Mouse (Mus musculus) thymus, postnatal 10 days (tissue): ENCODE results near the gene Ak2.

ENCODE experiments used
- DNase-seq, 2 experiments: peaks; one replicate each; pipeline ENCODE4 v3.0.0; 2021; ENCODE audit warnings: low spot score in 2 of 2

Ak2 gene

DNA sequence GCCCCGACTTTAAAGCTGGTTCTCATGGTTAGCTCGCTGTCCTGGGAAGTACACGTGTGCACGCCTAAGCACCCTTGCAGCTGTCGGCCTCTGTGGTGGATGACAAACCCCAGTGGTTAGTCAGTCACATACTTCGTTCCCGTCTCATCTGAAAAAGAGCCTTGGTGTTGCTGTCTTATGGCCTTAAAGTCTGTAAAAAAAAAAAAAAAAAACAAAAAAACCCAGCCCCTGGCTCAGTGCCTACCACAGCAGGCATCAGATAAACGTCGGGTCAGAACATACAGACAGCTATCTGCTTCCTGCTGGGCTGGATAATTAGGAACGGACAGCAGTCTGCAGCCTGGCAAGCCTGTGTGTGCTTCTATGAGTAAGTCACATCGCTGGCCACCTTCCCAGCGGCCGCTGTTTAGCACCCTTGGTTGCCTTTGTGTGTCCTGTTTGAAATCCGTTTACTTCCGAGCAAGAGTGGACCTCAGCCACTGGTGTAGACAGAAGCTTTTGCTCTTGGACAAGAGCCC, 19.9 kb downstream of the Ak2 start:
- no peak for DNase-seq

DNA sequence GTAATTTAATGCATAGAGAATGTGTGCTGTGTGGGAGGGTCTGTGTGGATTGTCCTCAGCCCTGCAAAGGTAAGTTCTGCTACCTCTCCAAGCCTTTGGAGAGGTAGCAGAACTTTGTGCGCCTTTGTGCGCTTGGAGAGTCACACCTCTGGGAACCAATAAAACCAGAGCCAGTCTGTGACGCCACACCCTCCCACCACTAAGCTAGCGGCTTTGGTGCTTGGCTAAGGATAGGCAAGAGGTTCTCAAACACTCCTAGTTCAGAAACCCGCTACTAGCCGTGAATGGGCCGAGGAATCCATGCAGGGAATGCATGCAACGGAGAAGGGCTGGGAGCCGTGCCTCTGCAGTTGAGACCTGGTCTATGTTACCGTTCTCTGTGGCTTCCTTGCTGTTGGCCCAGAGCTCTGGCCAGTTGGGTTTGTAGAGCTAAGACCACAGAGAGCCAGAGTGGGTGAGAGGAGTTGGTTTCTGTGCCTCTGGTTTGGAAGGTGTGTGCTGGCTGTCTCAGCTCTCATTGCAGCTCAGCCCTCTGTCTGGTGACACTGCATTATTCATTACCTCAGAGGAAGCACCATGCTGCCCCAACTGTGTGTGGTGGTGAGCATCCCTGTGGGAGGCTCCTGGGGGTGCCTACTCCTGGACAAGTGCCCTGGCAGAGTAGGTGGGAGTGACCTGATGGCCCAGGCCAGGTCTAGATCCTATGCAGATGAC, 21.6 kb downstream of the Ak2 start:
- no peak for DNase-seq

DNA sequence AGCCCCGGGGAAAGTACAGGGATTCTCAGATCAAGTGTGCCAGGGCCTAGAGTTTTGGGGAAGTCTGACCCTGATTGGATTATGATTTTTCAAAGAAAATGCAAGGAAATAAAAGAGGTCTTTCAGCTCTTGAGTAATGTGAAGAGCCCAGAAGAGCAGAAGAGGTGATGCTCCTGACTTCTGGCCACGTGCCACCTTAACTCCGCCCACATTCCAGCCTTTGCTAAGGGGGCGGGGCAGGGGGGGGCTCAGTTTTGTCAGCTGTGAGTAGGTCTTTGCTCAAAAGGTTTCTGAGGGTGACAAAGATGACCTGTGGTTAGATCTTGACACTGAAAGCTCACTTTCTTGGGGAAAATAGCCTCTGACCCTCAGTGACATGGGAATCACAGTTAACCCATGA, 24.6 kb downstream of the Ak2 start:
- DNase-seq = no peak

DNA sequence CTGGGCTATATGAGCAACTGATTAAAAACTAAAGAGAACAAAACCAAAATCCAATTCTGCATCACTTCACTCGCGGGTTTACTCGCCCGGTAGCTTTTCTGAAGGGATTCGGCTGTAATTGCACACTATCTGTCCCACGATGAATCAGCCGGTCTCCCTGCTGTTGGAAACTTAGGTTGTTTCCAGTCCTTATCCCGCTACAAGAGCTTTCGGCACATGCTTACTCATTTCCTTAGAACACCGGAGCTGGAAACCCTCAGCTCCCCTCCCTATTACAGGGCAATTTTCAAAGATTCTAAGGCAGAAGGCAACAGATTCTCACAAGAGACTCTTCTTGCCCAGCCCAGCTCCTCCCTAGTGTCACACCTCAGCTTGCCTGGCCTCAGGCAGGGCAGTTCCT, 25.4 kb downstream of the Ak2 start:
- no peak for DNase-seq

DNA sequence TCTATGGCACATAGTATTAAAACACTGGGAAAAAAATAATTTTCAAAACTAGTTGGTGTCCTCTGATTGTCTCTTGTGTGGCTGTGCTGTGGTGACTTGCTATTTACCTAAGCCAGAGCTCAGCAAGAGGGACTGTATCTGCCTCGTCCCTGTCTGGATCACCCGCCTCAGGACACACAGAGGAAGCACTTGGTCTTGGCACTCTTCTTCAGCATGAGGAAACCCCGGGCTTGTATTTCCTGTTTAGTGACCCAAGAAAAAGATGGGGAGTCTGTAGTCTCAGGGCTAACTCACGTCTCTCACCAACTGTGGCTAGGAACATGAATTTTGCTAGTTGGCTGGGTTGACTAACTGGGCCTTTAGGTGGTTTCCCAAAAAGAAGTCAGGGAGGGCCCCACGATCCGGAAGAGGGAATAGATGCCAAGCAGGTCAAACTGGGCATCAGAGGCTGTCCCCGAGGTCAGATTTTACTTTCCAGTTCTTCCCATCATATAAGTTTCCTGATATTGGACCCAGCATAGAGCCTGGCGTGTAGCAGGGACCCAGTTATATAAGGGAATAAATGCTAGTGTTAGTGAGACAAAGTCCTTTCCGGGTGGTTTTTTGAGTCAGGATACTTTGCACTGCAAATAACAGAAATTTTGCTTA, 27.2 kb downstream of the Ak2 start:
- no peak for DNase-seq

DNA sequence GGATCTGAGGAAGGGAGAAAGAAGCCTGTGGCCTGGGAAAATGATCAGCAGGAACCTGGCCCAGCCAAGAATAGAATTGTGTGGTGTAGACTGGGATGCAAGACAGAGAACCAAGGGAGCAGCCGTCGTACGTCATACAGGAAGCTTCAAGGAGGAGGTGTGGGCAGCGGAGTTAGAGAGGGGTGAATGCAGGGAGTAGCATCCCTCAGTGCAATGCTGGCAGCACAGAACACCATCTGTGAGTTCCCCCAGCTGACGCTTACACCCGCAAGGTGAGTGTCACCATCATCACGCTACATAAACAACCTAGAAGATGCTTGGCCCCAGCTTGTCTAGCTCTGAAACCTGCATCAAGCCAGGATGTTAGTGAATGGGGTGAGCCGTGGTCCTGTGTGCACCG, 28.0 kb downstream of the Ak2 start:
- DNase-seq = no peak

DNA sequence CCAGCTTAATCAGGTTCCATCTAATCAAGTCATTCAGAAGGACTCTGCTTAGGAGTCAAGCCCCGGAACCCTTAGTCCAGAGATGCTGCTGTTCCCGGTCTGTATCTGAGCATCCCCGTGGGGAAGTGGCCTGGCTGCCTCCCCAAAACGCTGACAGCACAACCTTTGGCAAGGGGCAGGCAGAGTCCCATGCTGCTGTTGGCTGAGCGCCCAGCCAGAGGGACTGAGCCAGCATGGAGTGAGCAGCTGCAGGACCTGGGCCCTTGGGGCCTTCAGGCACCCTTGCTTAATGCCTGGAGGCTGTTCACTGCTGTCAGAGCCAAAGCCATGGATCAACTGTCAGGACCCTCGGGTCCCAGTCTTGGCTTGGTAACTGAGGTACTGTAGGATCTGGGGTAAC, 28.7 kb downstream of the Ak2 start:
- no peak for DNase-seq

DNA sequence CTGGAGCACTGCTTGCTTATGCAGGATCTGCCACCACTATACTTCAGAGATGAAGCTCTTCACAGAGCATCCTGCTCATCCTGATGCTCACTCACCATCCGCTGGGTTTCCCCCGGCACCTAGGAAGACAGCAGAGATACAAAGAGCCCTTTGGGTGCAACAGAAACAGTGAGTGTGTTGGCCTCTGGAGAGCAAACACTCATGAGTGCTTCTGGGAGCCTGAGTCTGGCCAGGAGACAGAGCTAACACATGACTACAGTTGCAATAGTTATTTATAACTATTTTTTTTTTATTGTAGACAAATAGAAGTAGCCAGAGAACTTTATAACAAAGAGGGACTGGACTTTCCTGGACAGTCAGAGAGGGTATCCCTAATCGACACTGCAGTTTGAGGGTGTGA, 29.7 kb downstream of the Ak2 start:
- no peak for DNase-seq

DNA sequence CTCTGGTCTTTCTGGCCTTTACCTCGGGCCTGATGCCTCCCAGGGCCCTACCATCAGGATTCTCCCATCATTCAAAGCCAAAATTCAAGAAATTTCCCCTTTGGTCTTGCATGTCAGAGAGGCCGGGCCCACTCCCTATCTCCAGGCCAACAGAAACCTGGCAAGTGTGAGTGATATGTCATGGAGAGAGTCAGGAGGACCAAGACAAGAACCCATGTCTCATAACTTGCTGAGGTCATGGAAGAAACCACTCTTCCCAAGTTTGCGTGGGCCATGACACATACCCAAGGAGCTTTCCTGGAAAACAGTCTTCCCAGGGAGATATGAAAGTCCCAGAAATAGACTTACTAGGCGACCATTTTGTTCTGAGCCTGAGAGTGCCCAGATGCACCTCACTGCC, 30.1 kb downstream of the Ak2 start:
- DNase-seq = no peak

DNA sequence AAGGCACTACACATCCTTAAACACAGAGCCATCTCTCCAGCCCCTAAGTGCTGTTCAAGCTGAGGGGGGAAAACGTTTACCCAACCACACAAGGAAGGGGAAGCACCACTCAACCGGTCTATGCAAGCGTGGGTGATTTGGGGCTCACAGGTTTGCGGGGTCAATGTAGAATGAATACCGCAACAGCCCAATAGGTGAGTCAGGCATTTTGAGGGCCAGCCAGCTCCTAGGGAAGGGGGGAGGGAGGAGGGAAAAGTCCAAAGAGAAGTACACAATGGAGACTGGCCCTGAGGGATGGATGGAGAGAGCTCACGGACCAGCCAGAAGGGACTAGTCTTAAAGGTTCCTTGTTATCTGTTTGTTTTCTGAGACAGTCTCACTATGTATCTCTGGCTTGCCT, 32.1 kb downstream of the Ak2 start:
- DNase-seq = no peak

DNA sequence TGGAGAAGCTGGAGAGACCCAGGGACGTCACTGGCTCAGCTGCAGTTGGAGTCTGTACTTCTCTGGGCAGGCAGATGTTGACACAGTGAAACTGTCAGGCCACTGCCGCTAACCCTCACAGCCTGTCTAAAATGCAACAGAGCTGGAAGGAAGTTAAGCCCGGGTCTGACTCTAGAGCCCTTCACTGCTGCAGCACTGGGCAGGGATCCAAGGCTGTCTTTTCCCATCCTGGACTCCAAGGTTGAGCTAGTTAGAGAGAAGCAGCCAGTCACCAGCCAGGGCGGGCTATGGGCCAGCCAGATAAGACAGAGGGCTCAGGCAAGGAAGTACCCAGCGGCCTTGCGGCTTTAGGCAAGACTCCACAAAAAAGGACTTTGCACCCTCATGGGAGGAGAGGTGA, 33.0 kb downstream of the Ak2 start:
- no peak for DNase-seq

DNA sequence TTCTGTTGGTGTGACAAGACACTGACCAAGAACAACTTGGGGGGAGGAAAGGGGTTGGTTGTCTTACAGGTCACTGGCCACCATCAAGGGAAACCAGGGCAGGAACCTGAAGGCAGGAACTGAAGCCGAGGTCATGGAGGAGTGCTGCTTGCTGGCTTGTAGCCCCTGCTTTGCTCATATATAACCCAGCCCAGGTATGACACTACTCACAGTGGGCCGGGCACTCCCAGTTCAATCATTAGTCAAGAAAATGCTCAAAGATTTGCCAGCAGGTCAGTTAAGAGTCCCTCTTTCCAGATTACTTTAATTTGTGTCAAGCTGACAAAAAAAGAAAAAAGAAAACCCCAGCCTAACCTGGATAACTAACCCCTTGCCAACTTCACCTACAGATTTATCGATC, 33.9 kb downstream of the Ak2 start:
- DNase-seq = no peak

DNA sequence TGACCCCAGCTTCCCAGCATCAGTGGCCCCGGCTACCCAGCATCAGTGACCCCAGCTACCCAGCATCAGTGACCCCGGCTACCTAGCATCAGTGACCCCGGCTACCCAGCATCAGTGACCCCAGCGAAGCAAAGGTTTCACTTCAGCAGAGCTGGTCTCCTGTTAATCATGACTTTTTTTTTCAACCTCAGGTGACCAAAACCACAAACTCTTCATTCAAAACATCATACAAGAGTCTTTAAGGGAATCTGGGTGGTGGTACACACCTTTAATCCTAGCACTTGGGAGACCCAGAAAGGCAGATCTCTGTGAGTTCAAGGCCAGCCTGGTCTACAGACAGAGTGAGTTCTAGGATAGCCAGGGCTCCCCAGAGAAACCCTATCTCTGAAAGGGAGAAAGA, 39.0 kb downstream of the Ak2 start:
- DNase-seq = no peak

DNA sequence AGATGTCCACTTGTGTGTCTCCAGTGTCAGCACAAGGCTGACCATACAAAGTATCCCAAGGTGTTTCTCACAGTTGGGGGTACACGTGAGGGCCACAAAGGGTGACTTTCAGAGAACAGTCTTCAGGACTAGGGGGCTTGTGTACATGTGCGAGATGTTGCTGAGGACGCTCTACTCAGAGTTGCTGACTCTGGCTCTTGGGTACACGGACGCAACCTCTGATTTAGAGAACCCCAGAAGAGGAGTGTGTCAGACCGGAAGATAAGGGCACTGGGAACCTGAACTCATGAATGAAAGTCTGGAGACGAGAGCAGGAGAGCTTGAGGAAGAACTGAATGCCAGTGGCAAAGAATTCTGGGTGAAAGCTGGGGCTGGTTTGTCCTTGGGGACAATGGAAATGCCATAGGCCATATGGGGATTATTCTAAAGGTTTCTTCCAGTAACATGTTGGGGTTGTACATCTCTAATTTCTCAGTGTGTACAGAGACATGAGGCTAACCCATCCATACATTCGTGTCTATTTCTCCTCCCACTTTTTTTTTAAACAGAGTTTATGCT, 39.7 kb downstream of the Ak2 start:
- no peak for DNase-seq

DNA sequence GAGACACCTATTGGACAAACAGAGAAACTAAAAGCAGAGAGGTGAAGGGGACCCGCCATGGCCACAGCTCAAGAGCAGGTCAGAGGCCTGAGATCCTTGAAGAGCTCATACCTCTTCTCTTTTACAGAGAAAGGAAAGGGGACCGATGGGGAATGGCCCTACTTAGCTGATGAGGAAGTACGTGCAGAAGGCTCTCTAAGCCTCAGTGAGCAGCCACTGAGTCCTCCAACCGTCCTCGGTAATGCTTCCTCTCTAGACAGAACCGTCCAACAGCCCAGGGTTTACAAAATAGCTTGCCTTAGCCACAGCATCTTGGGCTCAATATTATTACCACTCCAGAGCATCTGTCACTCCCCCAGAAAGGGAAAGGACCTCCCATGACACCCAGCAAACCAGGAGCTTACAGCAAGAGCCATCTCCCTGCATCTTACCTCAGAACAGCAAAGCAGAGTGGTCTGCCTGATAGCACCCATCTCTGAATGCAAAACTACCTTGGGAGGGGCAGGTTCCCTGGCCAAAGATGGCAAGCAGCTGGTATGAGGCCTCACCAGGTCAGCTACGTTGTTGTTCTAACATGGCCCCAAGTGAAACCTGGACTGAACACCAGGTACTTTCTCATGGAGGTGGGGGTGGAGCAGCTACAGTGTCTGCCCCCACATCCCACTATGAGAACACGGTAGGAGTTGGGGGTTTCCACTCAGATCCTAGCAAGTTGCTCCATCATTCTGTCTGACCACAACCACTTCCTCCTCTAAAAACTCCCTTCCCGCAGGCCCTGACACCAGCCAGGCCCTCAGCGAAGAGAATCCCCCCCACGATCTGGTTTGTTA, 40.6 kb downstream of the Ak2 start:
- no peak for DNase-seq

DNA sequence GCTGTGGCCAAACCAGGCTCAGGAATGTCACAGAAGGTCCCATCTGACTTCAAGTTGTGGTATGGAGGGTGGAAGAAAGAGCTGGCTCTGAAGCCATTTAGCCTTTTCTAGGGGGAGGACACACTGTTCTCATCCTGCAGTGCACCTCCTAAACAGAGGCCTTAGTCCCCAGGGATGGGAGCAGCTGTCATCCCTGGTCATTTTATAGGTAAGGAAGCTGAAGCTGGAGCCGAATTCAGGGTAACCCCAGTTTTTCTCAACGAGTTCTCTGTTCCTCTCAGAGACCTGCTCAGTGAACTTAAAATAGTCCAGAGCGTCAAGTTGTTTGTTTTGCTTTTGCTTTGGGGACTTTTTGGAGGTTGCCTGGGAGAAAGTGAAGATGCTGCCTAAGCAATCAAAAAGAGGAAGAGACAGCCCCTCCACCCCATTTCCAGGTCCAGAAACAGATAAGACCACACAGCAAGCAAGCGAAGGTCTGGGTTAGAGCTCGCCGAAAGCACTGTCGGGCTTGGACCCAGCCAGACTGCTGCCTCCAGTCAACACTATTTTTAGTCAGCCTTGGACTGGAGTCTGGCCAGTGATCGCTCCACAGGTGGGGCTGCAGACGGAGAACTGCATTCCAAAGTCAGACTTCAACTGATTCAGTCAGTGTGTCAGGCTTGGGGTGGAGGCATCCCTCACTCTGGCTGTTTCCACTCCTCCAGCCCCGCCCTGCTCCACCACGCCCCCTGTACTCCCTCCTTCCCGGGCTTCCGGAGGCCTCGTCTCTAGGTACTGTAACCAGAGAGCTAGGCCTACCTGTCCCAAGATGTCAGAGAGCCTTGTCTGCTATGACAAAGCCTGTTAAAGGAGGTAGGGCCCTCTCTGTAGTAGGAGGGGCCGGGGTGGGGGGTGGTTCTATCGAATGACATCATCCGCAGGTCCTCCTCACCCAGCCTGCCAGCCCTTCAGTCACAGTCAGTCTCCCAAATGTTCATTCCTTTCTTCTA, 41.5 kb downstream of the Ak2 start:
- DNase-seq = peak; percentile 36 to 38

DNA sequence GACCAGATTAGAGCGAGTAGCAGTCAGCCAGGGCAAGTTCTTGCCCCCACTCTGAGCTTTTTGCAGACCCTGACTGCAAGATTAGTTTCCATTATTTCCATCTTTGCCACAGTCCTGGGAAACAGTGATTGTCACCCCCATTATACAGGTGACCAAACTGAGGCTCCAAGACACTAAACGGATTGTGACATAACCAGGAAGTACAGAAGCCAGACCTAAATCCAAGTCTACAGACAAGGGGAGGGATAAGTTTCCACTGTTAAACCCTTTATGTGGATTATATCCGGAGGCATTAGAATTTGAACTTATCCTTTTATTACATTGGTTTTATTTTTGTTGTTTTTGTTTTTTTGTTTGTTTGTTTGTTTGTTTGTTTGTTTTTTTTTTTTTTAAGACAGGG, 42.5 kb downstream of the Ak2 start:
- no peak for DNase-seq

DNA sequence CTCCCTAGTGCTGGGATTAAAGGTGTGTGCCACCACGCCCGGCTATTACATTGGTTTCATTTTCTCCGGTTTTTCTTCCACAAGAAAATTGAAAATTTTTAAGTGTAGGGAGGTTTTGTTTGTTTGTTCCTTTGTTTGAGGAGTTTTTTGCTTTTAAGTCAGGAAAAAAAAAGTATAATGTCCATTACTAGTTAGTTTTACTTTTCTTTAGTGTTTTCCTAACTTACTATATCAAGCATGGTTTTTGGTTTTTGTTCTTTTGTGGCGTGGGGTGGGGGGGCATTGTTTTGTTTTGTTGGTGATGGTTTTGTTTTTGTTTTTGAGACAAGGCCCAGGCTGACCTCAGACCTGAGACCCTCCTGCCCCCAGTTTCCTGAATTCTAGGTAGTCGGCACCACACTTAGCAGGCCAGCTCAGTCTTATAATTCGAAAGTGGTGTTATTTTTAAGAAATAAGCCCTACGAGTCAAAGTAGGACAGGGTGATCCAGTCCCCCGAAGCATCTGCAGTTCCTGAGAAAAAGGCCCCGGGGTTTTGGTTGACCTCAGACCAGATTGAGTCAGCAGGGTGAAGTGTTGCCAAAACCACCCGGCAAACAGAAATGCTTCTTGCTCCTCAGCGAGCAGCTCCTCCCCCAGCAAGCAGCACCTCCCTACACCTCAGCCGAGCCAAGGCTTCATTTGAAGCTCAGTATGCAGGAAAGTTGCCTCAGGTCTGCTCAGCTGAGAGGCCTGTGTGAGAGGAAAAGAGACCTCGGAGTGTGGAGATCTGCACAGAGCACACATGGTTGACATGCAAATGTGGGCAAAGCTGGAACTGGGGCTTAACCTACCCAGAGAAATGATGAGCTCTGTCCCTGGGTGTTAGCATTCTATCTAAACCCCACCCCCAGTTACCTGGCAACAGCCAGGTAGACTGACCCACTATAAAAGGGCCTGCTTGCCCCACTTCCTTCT, 43.2 kb downstream of the Ak2 start:
- peak in 1 of 2 experiments; percentile 11 for DNase-seq

DNA sequence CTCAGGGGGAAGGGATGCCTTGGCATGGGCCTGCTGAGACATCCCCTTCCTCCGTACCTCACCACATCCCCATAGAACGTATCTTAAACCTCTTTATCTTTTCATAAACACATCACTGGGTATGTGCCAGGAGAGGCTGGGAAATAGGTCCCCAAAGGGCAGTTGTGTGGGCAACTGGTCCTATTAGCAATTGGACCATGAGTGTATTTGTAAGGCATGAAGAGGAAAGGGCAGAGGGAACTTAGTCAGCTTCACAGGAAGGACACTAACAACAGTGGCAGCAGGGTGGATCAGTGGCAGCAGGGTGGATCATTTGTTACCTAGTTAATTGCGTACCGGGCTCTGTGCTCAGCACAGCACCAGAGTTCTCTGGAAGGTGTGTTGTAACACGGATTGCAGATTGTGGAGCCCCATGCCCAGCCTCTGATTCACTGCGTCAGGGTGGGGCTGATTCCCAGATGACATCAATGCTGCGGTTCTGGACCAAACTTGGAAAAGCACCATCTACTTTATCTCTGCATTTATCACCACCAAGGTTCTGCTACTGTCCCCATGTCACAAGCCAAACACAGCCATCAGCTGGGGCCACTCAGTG, 44.2 kb downstream of the Ak2 start:
- no peak for DNase-seq
